Mouse (Mus musculus): Measurements from ENCODE around the gene Fbxo42. TPM values are rescaled to one million over a fixed set of nuclear protein-coding genes. Genes with fewer than 3 reads are reported as not detected.

Gene Fbxo42
- polyA plus RNA-seq, 1 experiment from 2014 or later: 11.6 TPM

DNA sequence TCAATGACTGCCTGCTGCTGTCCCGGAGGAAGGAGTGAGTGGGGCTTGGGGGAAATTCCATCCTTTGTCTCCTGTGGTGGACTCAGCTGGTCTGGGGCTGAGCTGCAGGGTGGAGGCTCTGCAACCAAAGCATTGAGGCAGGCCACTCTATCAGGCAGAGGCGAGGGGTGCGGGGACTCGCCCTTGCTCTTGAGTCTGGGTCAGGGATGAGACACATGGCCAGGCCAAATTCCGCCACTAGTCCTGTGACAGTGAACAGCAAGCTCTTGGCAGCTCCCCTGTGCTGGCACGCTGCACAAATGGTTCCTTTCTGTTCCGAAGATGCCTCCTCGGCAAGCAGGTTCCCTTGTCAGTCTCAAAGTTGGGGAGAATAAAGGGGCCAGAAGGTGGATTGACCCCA is 103.4 kb downstream of the Fbxo42 start:
- H3K79me2 ChIP-seq (ENCODE audit: inconsistent target): no peaks in the 10 kb centered on the region
- H3K27ac ChIP-seq: no peak overlapping the region
- no peak overlapping the region for H3K4me3 ChIP-seq (ENCODE audit: inconsistent target)
- 79% methylated on average over 8 of the region's 8 CpGs for WGBS (ENCODE audit: missing documents)
- no peaks in the 10 kb centered on the region for H3K36me3 ChIP-seq (ENCODE audit: inconsistent target)

DNA sequence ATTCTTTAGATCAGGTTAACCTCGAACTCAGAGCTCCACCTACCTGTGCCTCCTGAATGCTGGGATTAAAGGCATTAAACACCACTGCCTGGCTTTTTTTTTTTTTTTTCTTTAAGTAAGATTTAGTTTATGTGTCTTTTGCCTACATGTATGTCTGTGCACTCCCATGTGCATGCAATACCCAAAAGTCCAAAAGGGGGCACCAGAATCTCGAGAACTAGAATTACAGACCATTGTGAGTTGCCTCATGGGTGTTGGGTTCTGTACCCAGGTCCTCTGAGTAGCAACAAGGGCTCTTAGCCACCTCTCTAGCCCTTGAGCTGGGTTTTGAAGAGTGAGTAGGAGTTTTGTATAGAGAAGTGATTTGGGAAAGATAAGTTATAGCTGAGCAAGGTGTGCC is 104.9 kb downstream of the Fbxo42 start:
- 53% methylated on average over 2 of the region's 2 CpGs for WGBS (ENCODE audit: missing documents)
- no peaks in the 10 kb centered on the region for H3K79me2 ChIP-seq (ENCODE audit: inconsistent target)

More for the DNA sequence above, 104.9 kb downstream of the Fbxo42 start:
- no peaks in the 10 kb centered on the region for H3K36me3 ChIP-seq (ENCODE audit: inconsistent target)
- no peak overlapping the region for H3K27ac ChIP-seq
- H3K4me3 ChIP-seq (ENCODE audit: inconsistent target): no peak overlapping the region

Other genes with a start within 250 kb of the Fbxo42 start
- 5.2 to 6.9 TPM (median 5.6 TPM) in 3 replicates for gene Padi2, start 241.6 kb upstream of the Fbxo42 start, polyA plus RNA-seq (2018)
- 115 to 183 TPM (median 157 TPM) in 3 replicates for gene Sdhb, start 186.7 kb upstream of the Fbxo42 start, polyA plus RNA-seq (2018)
- 156 to 334 TPM (median 219 TPM) in 3 replicates for gene Atp13a2, start 161.0 kb upstream of the Fbxo42 start, polyA plus RNA-seq (2018)
- not detected in 3 replicates for gene Mfap2, start 137.5 kb upstream of the Fbxo42 start, polyA plus RNA-seq (2018)
- gene Crocc, start 87.4 kb upstream of the Fbxo42 start, polyA plus RNA-seq (2018): 1.5 to 4.5 TPM (median 3.1 TPM) in 3 replicates
- 143 to 205 TPM (median 159 TPM) in 3 replicates for gene Necap2, start 69.6 kb upstream of the Fbxo42 start, polyA plus RNA-seq (2018)
- gene Spata21, start 59.6 kb upstream of the Fbxo42 start, polyA plus RNA-seq (2018): not detected in 3 replicates
- gene Szrd1, start 8.1 kb upstream of the Fbxo42 start, polyA plus RNA-seq (2018): 80.7 to 108 TPM (median 104 TPM) in 3 replicates
- gene Rsg1, start 66.0 kb downstream of the Fbxo42 start, polyA plus RNA-seq (2018): 0.22 to 1.3 TPM in 2 of 3 replicates, not detected in the other
- gene Arhgef19, start 91.6 kb downstream of the Fbxo42 start, polyA plus RNA-seq (2018): 0.35 TPM in 1 of 3 replicates, not detected in the others
- gene Epha2, start 153.3 kb downstream of the Fbxo42 start, polyA plus RNA-seq (2018): 0.03 to 0.17 TPM in 2 of 3 replicates, not detected in the other
- not detected in 3 replicates for gene Fam131c, start 220.3 kb downstream of the Fbxo42 start, polyA plus RNA-seq (2018)